Mouse (Mus musculus) regulatory T cell (primary cell): ENCODE data around the gene Gm8127.
"Not testable (repeated sequence)": the region's sequence is repeated elsewhere in the genome, so short reads cannot be mapped to it uniquely, and the experiment has no call there.

ENCODE experiments used
- in situ Hi-C: fragments of 300-600 bp; cut with MboI, MseI; formaldehyde crosslinking; loops from one replicate; pipeline ENCODE4 v1.15.1; 2025; ENCODE audit warnings: high pct_unique_total_duplicates

Gene Gm8127

DNA sequence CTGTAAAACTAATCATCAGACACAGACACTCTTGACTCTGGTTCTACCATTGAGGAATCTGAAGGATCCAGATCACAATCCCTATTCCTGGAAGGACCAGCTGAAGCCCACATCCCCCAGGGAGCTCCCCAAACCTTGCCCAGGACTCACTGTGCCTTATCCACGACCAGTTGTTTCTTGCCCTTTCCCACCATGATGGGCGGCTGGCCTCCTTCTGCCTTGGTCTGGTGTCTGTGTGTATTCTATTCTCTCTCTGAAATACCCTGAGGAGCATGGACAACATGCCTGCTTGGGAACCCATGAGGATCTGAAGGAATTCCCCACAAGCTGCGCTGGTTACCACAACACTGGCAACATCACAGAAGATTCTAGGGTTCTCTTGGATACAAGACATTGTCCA, at the start of gene Gm8127:
Gm8127 (minus strand) TSS at position 330 of the 400 bp plus-strand sequence.
- in situ Hi-C loops: not testable (repeated sequence)

DNA sequence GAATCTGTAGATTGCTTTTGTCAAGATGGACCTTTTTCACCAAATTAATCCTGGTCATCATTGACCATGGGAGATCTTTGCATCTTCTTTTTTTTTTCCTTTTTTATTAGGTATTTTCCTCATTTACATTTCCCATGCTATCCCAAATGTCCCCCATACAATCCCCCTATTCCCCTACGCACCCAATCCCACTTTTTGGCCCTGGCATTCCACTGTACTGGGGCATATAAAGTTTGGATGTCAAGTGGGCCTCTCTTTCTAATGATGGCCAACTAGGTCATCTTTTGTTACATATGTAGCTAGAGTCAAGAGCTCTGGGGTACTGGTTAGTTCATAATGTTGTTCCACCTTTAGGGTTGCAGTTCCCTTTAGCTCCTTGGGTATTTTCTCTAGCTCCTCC, 44.0 kb upstream of the Gm8127 start:
- in situ Hi-C loops: loop anchor here (5.0 to 10.0 kb wide), 5 partner anchors 260 to 1575 kb away; no protein-coding TSS in a partner anchor

DNA sequence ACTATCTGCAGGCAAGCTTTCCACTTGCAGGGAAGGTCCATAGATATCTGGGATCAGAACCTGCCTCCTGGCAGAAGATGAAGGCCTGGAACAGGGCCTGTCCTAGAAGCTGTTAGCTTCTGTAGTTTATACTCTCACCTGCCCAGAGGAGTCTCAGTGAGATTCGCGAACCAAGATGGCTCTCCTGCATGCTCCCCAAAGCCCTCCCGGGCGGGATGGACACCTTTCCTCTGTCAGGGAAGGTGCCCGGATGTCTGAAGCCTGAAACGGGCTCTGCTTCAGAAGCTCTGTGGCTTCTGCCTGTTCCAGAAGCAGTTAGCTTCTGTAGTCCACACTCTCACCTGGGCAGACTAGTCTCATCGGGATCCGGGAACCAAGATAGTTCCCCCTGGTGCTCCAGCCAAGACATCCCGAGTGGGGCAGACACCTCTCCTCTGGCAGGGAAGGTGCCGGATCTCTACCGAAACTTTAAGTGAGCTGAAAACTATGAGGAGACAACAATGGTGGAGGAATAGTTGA, 37.8 kb upstream of the Gm8127 start:
- in situ Hi-C loops: loop anchor here (5.0 to 10.0 kb wide), 2 partner anchors 547 to 1699 kb away; no protein-coding TSS in a partner anchor

DNA sequence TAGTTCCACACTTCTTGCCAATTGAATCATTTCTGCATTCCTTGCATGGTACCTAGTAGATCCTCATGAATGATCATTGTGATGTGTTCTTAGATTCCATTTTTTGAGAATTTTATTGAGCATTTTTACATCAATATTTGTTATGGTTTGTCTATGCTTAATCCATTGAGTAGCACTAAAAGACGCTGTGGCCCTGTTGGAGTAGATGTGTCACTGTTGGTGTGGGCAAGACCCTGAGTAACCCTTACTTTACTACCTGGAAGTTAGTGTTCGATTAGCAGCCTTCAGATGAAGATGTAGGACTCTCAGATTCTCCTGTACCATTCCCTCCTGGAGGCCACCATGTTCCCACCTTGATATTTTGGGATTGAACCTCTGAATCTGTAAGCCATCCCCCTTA, 35.0 kb upstream of the Gm8127 start:
- in situ Hi-C loops: loop anchor here (5.0 kb wide), 1 partner anchor 1356 kb away; no protein-coding TSS in a partner anchor

DNA sequence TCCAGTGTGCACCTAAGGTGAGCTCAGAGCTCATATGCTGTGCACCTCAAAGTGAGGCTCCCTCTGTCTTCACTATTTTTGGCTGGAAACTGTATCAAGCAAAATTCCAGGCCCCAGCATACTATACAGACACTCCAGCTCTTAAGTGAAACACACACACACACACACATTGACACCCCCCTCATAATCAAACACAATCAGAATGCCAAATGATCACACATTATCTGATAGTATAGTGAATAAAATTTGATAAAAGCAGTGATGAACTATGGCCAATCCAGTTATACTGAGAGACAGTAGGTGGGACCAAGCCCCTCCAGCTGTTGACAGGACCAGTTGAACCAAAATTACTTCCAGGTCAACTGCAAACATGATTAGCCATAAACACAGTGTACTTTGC, 25.9 kb upstream of the Gm8127 start:
- in situ Hi-C loops: loop anchor here (5.0 kb wide), 1 partner anchor 1712 kb away; no protein-coding TSS in a partner anchor

DNA sequence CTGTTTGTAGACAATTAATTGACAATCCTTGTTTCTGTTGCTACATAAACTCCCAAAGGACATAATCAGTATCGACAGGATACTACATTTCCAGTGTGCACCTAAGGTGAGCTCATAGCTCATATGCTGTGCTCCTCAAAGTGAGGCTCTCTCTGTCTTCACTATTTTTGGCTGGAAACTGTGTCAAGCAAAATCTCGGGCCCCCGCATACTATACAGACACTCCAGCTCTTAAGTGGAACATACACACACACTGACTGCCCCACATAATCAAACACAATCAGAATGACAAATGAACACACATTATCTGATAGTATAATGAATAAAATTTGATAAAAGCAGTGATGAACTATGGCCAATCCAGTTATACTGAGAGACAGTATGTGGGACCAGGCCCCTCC, 15.0 kb downstream of the Gm8127 start:
- in situ Hi-C loops: loop anchor here (5.0 kb wide), 2 partner anchors 139 to 206 kb away; partner anchors contain the start of gene Gm8138

DNA sequence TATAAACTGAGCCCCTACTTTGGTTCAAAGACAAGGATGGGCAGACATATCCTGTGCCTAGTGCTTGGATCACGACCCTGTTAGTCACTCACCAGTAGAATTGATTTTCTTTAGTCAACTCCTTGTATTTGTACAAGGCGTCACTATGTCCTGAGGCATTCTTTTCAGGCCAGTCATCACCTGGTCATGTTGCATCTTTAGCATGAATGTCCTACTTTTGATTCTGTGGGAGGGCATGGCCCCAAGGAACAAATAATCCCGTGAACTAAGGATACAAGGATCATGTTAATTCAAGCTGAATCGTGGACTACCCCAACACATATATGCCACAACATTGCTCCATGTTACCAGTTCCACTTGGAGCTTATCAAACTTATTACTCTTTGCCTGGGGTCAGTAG, 15.5 kb downstream of the Gm8127 start:
- in situ Hi-C loops: loop anchor here (5.0 kb wide), 2 partner anchors 139 to 206 kb away; partner anchors contain the start of gene Gm8138

DNA sequence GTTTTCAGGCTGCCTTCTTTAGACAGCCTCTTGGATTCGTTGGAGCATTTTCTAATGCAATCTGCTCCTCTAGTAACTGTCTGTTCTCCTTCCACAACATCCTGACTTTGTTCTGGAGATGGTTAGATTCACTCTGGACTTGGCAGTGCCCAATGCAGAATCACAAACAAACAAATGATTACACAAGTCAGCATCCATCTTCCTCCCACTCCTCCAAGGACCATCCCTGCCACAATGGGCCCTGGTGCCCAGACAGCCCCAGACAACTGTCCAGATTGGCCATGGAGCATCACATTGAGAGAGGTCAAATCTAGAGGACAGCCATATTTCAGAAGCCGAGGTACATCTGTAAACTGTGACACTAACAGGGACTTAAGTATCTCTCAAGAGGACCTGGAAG, 16.2 kb downstream of the Gm8127 start:
- in situ Hi-C loops: loop anchor here (5.0 kb wide), 2 partner anchors 140 to 205 kb away; partner anchors contain the start of gene Gm8138

DNA sequence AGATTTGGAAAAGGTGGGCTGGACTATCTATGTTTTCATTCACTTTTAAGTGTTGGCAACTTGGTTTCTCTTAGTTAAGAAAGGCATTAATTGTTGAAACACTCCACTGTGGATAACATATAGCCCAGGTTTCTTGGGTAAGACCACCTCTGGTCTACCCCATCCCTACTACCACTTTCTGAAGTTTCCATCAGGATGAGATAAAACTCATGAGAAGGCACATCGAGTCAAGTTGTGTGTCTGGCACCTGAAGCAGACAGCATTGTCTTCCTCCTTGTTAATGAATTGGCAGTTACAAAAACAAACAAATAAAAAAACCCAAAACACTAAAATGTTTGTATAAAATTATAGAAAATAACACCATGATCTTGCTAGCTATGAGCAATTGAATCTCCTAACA, 17.9 kb downstream of the Gm8127 start:
- in situ Hi-C loops: loop anchor here (5.0 kb wide), 2 partner anchors 142 to 203 kb away; partner anchors contain the start of gene Gm8138

DNA sequence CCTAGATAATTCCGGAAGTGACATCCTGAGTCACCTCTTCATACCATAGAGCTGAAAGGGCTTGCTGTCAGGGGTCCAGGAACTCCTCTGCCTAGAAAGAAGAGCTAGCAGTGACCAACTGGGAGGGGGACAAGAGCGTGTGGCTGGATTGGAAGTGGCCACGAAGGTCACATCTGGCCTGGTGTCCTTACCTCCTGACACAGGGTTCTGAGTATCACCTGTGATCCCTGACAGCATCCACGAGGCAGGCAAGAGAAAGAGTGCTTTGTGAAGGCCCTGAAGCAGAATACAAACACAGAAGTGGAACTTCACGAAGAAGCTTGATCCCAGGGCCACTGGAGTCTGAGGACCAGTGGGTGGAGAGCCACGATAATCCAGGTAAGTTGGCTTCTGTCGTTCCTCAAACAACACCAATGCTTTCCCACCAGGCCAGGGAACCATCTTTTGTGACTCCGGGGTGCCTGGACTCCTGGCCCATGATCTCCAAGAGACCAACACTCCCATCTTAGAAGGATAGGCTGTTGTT, 18.6 kb downstream of the Gm8127 start, which contains the start of gene Gm9732:
Gm9732 (plus strand) TSS at position 51 of the 526 bp plus-strand sequence.
- in situ Hi-C loops: loop anchor here (5.0 kb wide), 2 partner anchors 142 to 203 kb away; partner anchors contain the start of gene Gm8138

DNA sequence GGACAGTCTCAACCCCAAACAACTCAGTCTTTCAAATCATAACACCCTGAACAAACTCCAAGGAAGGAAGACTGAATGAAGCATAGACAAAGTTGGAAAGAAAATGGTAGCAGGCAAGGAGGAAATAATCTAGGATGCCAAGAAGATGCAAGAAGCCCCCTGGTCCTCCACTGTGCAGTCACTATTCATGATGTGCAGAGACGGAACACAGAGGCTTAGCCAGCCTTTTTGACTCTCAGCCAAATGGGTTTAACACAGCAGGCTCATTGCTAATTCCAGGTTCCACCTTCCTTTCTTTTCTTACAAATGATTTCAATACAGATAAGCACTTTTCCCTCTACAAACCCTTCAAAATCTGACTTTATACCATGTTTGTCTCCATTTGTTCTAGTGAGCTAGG, 20.5 kb downstream of the Gm8127 start:
- in situ Hi-C loops: not testable (repeated sequence)

DNA sequence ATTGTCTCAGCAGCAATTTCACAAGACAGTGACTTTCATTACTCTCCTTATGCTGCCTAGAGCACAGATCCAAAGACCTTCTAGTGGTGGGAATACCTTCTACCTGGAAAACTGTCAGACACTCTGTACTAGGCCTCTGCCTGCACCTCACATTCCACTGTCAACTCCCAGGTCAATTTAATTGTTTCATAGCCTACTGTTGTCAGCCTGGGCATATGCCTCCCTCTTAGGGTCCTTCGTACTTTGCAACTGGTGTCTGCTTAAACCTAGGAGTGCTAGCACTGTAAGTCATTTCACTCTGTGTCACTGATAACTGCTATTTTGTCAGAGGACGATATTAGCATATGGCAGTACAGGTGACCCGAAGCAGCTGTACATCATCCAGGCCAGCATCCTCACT, 24.4 kb downstream of the Gm8127 start:
- in situ Hi-C loops: loop anchor here (5.0 kb wide), 1 partner anchor 283 kb away; no protein-coding TSS in a partner anchor

DNA sequence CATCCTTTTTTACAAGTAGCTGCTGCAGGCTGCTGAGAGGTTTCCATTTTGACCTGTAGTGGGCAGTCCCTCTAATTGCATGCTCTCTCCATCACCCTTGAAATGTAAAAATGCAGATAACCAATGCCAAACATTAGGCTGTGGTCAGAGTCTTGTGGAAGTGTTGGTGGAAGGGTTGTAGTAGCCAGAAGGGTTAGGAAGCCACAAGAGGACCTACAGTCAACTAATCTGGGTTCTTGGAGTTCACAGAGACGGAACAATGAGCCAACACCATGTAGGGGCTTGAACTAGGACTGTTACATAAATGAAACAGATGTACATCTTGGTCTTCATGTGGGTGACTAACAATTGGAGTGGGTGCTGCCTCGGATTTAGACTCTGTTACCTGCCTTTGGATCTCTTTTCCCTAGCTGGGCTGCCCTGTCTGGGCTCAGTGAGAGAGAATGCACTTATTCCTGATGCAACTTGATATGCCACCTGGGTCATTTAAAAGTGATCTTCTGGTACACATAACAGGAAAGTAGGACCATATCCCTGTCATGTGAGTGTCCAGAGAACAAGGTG, 25.0 kb downstream of the Gm8127 start:
- in situ Hi-C loops: loop anchor here (5.0 kb wide), 1 partner anchor 284 kb away; no protein-coding TSS in a partner anchor

DNA sequence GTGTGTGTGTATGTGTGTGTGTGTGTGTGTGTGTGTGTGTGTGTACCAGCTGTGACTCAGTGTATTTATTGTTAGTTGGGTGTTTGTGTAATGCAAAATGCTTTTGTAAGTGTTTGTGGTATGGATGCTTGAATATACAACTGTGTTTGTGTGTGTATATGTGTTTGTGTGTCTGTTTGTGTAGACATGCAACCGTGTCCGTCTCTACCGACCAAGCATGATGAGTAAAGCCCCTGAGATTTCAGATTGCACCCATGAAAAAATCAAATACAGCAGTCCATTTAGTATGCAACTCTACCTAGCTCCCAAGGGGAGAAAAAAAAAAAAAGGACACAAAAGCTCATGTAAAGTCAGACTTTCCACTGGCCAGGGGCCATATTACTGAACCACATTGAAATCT, 30.2 kb downstream of the Gm8127 start:
- in situ Hi-C loops: not testable (repeated sequence)

DNA sequence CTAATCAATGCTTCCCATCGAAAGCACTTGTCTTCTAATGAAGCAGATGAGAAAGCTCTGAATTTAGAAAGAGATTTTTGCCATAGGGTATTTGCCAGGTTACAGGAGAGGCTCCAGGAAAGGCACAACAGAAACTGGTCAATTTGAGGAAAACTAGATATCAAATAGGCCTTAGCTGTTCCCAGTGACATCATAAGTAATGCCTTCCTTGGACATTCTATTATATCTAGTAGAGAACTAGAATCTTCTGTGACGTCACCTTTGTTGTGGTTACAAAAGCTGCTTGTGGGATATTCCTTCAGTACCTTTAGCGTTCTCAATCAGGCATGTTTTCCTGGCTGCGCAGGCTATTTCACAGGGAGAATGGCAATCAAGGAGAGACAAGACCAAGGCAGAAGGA, 35.3 kb downstream of the Gm8127 start, which contains the start of gene Gm8126:
Gm8126 (plus strand) TSS at position 301 of the 400 bp plus-strand sequence.
- in situ Hi-C loops: not testable (repeated sequence)

DNA sequence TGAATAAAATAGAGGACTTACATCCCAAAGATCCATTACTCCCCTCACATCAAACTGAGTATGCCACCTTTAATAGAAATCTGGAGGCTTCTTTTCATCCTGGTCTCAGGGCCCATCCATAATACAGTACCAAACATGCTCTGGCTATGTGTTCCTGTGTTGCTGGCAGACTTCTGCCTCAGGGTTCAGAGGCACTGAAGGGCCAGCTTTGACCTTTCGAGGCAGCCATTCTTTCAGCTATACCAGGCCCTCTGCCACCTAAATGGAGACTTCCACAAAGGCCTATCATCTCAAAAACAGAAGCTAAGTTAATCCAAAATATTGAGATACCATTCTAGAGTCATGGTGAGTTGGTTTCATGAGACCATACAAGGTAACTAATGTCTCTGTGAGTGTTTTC, 37.1 kb downstream of the Gm8127 start:
- in situ Hi-C loops: not testable (repeated sequence)

DNA sequence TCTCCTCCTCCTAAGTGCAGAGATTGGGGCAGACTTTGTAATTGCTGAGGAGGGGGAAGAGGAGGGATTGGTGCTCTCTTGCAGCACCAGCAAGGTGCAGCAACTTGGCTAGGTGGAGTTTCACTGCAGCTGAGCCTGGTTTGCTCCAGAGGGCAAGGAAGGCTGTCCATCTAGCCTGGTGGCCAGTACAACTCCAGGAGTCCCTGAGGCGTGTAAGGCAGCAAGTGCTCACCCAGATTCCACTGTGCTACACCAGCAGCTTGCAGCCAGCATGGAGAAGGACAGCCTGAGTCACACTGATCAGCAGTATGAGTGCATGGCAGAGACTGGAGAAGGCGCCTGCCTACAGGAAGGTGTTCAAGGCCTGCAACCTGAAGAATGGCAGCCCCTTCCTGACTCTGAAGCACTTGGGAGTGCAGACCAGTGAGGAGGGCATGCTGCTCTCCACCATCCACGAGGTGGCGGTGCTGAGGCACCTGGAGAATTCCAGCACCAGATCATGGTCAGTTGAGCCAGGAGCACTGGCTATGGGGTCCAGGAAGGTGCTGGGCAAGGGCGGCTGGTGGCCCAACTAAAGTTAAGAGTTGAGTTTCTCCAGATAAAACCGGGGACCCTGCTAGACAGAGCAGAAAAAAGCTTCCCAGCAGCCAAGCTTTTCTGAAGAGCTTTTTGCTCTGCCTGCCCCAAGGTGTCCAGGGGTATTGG, 42.9 kb downstream of the Gm8127 start:
- in situ Hi-C loops: not testable (repeated sequence)

DNA sequence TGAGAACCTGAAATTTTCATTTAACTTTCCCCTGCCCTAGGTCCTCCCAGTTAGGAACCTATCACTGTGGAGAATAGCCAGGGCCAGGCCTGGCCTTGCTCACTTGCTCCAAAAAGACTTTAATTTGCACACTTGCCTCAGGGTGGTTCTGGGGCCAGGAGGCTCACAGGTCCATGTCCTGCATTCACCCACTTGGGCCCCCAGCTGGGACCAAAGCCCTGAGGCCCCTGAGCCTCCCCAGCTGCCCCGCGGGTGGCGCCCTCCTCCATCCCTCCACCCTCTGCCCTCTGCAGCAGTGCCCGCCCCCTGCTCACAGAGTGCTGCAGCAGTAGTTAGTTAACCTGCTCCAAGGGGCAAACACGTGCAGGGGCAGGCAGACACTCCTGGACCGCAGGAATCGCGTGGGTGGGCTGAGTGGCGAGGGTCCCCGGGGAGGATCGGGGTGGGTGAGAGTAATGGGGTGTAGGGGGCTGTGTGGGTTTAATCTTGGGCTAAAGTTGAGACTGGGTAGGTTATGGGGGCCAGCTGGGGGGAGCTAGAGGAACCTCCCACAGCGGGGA, 43.9 kb downstream of the Gm8127 start:
- in situ Hi-C loops: not testable (repeated sequence)
